Mouse (Mus musculus) cerebellum, adult 9-10 months (tissue): ENCODE data around the gene Luzp2.

Experiments used
- DNase-seq: peaks from one replicate; pipeline ENCODE4 v3.0.0; 2022

Luzp2 gene

DNA sequence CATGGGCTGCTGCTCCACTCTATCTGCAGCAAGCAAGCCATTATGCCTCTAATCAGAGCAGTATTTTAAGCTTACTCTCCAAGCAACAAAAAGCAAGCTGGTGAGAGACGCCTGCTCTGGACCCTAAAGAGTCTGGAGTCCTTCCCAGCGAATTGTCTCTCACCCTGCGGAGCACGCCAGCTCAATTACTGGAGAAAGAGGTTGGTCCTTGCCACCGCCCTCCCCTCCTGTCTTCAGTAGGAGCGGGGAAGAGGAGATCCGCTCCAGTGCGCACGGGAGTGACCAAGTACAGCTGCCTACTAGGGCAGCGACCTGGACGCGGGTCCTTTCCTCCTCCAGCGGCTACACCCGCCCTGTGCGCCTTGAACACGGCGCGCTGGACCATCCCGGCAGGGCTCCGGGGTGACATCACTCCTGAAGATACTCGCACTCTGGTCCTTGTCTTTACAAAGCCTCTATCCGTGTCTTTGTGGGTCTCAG is at the start of gene Luzp2:
Gene Luzp2 (plus strand): TSS at position 127 of the 480 bp plus-strand sequence.
- peak; percentile 8 for DNase-seq

DNA sequence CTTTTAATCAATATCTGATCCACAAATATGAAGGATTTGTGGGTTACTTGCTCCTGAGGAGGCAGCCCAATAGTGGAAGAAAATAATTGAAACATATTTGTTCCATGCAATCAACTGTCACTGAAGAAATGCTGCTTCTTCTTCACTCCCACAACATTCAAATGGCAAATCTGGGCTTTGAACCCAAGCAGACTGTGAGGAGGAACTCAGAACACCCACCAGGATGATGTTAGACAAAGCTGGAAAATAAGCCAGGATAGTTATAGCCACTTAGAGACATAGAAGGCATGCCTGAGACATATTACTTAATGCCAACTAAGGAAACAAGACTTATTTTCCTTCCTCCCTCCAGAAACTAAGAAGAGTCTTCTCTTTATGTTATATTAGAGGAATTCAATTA is 47.8 kb upstream of the Luzp2 start:
- no peak for DNase-seq

DNA sequence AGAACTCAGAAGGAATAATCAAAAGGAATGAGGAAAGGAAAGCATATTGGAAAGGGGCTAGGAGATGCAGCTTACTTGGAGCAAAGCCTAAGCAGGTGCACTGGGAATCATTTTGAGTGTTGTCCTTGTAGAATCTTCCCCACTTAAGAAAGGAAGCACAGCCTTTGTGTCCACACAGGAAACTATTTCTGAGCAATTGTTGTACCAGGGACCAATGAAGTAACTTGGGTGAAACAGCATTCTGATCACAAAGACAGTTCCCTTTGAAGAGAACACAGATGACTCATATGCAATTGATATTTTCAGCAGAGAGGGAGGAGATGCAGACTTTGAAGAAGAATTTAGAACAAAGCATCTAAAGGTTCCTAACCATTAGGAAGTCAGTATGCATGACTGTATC is 16.7 kb upstream of the Luzp2 start:
- DNase-seq = no peak

DNA sequence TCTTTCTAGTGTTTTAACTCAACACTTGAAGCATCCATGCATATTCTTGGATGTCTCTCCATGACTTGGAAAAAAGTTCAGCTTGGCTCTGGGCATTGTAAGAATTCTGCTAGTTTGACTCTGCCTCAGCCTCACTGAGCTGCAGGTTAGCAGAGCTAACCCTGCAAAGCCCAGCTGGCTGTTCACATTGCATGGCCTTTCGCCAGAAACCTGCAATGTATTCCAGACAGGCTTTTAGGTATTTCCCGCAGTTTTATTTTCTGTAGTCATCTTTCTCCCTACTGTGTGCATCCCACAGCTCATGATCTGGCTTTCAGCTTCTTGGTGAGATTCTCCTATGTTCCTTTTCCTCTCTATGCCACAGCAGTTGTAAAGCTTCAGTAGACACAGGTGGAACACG is 6.5 kb upstream of the Luzp2 start:
- no peak for DNase-seq

DNA sequence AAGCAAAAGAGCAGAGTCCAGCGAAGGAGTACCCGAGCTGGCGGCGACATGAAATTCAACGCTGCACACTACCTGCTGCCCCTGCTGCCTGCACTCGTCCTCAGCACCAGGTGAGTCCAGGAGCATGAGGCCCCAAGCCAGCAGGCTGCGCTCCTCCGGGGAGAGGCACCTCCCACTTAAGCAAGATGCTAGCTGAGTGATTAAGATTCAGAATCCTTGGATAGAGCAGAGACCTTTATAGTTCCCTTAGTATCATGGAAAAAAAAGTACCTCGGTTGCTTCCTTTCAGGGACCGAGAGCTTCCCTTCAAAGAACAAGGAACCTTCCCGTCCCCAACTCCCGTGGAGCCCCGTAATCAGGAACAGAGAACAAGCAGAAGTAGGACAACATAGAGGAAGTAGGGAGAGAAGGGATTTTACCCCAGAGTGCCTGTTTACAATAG is 634 bp downstream of the Luzp2 start:
- no peak for DNase-seq

DNA sequence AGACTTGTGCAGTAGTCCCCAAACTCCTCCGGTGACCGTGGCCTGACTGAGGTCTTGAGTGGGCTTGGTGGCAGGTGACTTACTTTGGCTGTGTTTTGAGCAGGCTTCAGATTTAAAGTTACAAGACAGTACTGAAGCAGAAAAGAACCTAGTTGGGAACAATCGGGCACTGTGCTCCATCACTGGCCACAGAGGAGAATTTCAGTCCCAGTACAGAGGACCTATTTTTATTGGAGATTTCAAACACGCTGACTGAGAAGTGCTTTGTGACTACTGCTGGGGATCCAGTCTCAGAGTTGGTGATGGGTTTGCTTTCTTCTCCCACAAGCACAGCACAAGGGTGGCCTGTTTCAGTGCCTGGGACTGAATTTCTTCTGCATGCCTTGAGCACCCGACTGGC is 1.1 kb downstream of the Luzp2 start:
- peak; percentile 15 for DNase-seq

DNA sequence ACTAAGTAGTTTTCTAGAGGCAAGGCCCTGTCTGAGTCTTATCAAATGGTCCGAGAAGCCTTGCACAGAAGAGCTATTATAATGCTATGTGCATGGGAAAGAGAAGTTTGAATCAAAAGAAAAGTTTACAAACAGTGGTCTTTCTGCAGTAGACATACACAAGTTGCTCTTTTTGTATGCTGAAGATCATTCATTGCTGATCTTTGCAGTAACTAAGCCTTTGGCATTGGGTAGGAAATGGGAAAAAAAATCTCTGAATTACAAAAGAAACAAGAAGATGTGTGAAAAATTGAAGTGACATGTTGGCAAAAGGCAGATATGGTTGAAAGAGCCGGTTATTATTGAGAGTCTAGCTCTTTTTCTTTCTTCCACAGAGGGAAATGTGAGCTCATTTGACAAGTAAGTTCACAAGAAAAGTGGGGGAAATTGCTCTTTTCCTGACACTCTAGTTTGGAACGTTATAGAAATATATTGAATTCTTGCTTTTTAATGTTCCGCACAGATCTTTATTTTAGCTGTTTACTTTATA is 7.6 kb downstream of the Luzp2 start:
- DNase-seq = no peak

DNA sequence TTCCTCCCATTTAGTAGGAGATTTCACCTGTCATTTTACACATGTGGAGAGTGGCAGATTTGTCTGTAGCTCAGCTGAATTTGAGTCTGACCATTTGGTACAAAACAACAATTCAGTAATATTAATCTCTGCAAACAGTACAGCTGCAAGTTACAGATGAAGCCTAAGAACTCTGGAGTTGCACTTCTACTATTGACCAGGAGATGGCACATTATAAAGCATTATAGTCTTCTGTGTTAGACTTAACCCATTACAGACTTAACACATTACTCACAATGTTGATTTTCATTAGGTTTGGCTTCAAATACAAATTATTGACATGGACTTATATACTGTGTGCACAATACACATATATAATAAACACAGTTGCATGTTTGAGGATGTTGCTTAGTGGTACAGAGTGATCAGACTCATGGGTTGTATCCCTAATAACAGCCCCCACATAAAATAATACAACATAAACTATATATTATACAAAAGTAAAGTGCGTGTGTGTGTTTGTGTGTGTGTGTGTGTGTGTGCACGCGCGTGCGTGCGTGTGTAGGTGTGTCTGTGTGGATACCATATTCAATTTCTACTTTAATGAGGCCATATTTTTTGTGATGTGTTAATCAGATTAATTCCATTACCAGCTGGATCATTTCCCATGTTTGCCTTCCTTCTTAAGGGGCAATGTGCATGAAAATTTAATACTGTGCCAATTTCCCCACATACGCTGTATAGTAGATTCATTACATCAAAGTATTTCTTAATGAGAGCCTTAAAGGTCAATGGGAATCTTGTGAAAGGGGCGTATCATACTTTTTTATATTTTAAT is 10.8 kb downstream of the Luzp2 start:
- peak; percentile 8 for DNase-seq

DNA sequence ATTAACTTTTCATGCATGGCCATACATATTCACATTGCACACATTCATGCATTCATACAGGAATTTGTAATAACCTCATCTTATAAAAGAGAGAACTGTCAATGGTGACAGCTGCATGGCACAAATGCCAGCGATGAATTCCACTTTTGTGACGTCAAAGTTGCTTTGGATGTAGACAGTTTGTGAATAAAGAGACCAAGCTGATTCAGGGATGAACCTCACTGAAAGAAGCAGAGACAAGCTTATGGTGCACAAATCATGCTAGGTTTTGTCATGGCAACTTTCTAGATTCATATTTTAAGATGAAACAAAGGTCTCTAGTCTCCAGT is 11.4 kb downstream of the Luzp2 start:
- DNase-seq = no peak

DNA sequence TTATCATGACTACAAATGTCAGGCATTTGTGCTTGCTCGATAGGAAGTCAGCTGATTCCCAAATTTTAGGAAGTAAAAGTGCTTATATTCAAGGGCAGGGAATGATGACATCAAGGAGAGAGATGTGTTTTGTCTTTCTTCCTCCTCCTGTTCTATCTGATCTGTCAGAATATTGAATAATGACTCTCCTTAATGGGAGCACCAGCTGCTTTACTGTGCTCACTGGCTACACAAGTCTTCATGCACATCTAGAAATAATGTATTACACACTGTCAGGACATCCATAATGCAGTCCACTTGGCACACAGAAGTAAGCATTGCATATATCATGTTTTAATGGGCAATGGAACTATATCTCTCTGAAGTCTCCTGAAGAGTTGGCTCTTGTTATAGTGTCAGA is 17.6 kb downstream of the Luzp2 start:
- DNase-seq = no peak

DNA sequence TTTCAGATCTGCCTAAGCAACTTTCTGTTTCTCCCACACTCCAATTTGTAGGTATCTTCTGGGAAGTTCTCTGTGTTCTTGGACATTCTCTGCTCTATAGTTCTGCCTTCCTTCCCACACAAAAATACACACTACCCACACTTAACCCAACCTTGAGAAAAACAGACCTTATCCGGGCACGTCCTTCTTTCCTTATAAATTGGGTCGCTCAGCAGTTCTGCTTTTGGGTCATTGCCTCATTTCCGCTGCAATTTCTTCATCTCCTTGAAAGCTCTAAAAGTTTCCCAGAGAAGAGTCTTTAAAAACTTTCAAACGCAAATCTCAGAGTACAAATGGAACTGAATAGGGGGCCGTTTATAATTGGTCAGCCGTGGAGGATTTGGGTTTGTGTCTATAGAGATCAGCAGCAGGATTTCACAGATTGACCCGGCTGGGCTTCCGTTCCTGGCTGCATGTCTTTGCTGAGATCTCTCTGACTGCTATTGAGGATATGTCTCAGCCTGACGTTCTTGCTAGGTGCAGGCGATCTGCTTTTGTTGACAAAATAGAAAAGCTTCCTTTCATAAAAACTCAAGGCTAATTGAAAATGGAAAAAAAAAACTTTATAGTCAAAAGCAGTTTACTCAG is 26.0 kb downstream of the Luzp2 start:
- DNase-seq = peak; percentile 10

DNA sequence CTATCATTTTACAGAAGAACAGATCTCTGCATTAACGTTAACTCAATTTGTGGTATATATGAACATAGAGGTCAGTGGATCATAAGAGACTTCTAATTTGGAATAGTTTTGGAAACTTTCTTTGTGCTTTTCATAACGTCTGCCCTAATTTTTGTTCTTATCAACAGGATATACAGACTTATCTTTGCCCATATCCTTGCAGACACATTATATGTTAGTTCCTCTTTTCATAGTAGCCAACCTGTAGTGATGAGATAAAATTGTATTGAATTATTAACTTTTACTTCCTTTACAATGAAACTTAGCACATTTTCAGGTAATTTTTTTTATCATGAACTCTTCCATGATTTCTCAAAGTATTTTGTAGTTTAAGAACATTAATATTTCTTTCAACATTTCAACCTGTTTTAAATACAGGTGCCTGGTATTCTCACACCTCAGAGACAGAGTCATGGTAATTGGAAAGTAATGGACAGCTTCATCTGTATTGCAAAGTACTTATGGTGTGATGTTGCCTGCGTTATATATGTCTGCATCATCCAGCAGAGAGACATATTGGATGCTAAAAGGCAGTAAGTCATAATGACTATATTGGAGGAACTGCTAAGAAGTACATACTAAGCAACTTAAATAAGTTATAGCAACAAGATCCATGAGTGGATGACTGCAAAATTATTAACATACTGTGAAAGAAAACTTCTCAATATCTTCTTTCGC is 43.8 kb downstream of the Luzp2 start:
- no peak for DNase-seq

DNA sequence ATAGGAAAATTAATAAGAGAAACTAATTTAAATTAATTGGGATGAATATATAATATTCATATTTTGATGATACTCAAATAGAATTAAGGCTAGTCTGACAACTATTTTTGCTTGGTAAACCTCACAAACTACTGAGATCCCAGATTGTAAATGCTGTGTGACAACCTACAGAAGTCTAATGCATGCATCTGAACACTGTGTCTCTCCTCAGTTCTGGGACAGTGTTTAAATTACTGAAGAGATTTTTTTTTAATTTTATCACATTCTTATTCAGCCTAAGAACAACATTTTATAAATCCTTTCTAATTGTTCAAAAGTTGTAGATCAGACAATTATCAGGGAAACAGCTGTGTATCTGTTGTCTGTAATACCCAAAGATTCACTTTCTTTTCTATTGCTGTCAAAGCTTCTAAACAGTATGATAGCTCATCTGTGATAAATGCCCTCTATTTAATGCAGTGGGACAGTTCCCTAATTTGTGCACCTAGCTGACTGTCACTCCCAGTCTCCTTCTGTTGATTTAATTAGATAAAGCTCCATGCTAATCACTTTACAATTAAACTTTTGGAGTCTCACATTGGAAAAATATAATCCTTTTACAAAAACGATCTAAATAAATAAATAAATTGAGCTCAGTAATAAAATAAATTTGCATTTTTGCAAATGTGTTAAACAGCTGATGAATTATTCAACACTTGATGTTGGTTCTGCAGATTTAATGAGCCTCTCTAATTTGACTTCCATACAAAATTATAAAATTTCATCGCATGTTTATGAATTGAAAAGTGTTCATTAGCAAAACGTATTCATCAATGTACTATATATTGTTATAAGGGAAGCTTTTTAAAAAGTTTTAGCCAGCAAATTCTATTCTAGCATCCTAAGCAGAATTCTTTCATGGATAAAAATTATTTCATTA is 58.7 kb downstream of the Luzp2 start:
- no peak for DNase-seq

DNA sequence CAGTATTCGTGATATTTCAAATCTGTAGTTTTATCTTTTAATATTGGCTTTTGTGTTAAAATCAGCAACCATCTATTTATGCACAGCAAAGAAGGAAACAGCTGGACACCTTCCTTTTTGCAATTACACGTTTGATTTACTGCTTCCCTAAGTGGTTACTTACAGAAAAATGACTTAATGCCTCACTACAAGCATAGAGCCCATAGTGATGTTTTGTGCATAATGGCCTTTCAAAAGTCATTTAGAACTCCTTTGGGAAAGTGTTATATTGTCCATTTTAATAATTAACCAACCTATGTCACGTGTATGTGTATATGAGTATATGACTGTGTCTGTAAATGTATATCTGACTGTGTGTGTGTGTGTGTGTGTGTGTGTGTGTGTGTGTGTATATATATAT is 63.3 kb downstream of the Luzp2 start:
- DNase-seq = no peak

DNA sequence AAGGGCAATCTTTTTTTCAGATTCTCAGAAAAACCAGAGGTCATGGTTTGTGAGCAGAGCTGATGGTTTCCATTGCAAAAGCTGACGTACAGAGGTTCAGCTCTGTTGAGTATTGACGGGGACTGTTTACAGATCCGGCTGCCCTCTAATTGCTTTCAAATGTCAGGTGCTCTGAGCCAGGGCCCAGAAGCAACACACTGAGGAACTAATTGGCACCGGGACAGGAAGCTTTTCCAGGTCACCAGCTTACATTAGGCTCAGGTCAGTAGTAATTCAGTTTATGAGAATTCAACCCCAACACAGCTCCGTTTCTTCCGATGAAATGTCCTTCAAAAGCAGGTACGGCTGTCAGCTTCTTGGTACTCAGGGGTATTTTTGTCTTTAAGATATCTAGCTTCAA is 74.7 kb downstream of the Luzp2 start:
- peak; percentile 10 for DNase-seq

DNA sequence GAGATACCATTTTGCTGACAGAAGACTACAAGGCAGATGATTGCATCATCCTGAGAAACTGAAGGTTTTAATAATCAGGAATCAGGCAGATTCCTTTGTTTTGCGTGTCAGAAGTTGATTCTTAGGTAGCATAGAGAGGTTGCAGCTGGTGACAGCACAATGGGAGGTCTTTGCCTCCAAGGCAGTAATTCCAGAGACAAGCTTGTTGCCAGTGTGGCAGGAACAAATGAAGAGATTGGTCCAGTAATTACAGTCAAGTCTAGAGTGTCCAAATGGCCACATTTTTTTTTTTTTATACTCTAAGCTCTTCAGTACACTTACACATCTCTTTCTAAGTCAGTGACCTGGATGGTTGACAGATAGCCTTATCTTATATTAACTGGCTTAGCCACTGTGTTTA is 78.7 kb downstream of the Luzp2 start:
- no peak for DNase-seq

DNA sequence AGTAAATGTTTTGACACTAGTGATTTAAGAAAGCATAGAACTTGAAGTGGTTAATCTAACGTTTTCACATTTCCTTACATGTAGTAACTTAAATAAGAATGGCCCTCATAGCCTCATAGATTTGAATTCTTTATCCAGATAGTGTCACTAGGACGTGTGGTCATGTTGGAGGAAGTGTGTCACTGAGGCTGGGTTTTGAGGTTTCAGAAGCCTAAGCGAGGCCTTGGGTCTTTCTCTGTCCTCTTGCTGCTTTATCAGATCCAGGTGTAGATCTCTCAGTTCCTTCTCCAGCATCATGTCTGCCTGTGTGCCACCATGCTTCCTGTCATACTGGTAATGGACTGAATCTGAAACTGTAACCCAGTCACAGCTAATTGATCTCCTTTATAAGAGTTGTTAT is 86.7 kb downstream of the Luzp2 start:
- DNase-seq = no peak

DNA sequence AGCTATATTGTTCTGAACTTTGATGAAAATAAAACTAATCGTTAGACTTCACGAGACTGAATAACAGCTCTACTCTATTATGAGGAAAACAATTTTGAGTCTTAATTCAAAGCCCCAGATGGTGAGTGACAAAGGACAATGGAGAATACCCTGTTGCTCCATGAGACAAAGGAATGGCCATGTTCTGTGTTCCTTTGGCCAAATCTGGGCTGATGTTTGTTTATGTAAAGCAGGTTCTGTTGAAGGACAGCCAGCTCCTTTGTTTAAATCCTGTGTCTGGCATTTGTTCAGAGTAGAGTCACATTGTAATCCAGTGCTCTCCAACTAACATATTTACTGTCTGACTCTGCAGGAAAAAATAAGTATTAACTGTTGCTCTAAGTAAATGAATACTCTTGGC is 121.5 kb downstream of the Luzp2 start:
- no peak for DNase-seq

DNA sequence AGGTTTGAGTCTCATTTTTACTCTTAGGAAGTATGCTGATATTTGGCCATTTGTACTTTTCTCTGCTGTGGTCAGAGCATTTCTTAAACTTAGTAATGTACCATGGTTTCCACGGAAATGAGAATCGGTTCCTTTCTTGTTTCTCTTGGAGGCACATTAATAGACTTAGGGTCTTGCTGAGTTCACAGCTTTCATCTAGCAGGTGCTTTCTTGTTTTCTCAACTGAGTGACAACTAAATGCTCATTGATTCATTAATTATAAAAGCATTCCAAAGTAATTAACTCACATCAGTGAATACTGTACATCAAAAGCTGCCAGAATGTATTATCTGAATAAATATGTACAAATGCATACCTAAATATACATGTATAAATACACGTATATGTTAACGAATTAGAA is 127.4 kb downstream of the Luzp2 start:
- DNase-seq = no peak

DNA sequence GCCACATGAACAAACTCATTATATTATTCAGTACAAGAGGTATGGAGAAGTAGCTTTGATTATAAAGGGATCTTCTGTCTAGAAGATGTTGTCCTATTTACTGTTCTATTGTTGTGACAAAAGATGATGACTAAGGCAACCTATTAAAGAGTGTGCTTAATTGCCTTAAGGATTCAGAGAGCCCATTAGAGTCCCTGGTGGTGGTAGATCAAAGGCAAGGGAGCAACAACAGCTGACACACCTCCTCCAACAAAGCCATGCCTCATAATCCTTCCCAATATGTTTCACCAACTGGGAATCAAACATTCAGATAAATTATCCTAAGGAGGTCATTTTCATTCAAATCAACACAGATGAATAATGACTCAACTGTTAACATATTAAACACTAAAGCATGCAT is 142.1 kb downstream of the Luzp2 start:
- DNase-seq = no peak

DNA sequence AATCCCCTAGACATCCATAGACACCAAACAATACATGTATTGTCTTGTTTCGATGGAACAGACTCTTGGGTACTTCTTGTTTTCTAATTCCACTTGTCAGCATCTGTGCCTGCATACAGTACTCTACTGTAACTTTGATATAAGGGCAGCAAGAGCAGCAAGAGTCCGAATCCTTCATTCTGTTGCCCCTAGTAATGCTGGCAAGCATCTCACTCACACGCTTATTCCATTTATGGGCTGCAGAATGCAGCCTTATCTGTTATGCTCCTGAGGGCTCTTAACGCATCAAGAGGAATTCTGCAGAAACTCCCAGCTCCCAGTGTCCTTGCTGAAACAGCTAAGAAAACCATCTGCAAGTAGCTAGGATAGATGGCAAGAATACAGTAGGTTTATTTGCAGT is 145.3 kb downstream of the Luzp2 start:
- DNase-seq = no peak

DNA sequence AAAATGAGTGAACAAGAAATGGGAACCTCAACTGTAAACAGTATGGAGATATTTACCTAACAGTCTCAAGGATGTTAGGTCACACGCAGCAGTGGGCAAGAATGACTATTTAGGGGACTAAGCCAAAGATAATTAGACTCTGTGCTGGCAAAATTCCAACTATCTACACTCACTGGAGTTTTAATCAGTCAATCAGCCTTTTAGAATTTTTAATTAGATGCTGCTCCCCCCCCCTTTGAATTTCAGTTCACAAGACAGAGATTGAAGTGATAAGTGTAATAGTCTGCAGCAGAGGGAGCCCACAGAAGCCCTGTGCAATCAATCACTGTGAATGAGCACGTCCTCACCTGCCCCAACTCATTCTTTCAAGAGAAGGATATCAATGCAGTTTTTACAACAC is 165.1 kb downstream of the Luzp2 start:
- DNase-seq = no peak
